Mouse (Mus musculus) kidney, postnatal 36 days (tissue): ENCODE measurements around the gene Gm4027.
"Not testable (repeated sequence)": the region's sequence is repeated elsewhere in the genome, so short reads cannot be mapped to it uniquely, and the experiment has no call there.

Source experiments
- DNase-seq, 2 experiments: peaks; one replicate each; pipeline ENCODE4 v3.0.0; 2021 to 2022; ENCODE audit warnings: mixed read lengths in 2 of 2

Gene Gm4027

GRCm38 (mm10) chr12:87618569-87618968 is at the start of gene Gm4027:
TSS of gene Gm4027 (plus strand) at chr12:87618869.
- DNase-seq, result not testable (repeated sequence)

- not testable (repeated sequence) for DNase-seq
Measured at GRCm38 (mm10) chr12:87601388-87601787, 17.3 kb upstream of the Gm4027 start.

DNA sequence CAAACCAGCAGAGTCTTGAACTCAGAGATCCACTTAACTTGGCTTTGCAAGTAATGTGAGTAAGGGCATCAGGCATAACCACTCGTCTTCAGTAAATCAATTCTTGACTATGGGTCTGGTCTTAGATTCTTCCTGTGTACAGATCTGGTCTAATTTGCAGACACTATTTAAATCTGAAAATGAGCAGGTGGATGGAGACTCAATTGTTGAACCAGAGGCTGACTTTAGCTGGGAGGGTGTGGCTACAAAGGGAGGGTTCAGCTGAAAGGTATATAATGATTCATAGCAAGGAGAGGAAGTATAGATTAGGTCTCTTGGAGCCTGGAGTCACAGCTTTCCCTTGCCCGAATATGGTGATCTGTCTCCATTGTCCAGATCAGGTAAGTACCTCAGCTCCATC is 16.3 kb upstream of the Gm4027 start, which contains the start of gene Oog1:
TSS of gene Oog1 (plus strand) at position 301 of the 400 bp plus-strand sequence.
- DNase-seq, result not testable (repeated sequence)

GRCm38 (mm10) chr12:87644520-87644919 is 25.9 kb downstream of the Gm4027 start, which contains the start of gene Gm16381:
TSS of gene Gm16381 (minus strand) at chr12:87644620.
- not testable (repeated sequence) for DNase-seq

- not testable (repeated sequence) for DNase-seq
Measured at GRCm38 (mm10) chr12:87652916-87653703, 34.4 kb downstream of the Gm4027 start.
